Mouse (Mus musculus): Measurements from ENCODE around the gene Cyp51. TPM values are rescaled to one million over a fixed set of nuclear protein-coding genes. Genes with fewer than 3 reads are reported as not detected.

Gene Cyp51
- total RNA-seq, 2 experiments from 2014 or later = 9.6 to 10.6 TPM

GRCm38 (mm10) chr5:4031846-4032245 is 72.7 kb downstream of the Cyp51 start:
- no peak for DNase-seq
- intact Hi-C loops (cut with DNase I) = no loop called here

Other genes with a start within 250 kb of the Cyp51 start
- 1 to 10 TPM; 3.2 to 3.3 TPM for gene Mterf1a, start 210.8 kb downstream of the Cyp51 start, total RNA-seq (2021)
- 10 to 100 TPM; 47.2 to 48.5 TPM for gene Akap9, start 176.7 kb downstream of the Cyp51 start, total RNA-seq (2021)
- gene Mterf1b, start 87.6 kb upstream of the Cyp51 start, total RNA-seq (2021) = 1 to 10 TPM; 1.9 to 2.8 TPM

All from heart, postnatal 10 days (tissue).